Mouse (Mus musculus) heart, embryonic 12.5 days (tissue): ENCODE measurements around the gene Ddx59. TPM values are rescaled to one million over a fixed set of nuclear protein-coding genes. Genes with fewer than 3 reads are reported as not detected.

Experiments
- ATAC-seq: fragments of 200-750 bp; cut with Nextera tagmentation; 2 replicates; pipeline ENCODE4 v1.8.0; 2017; ENCODE audit warnings: moderate TSS enrichment, moderate library complexity; ENCODE audit not compliant: insufficient number of reproducible peaks, low FRiP score
- H3K27ac ChIP-seq: fragments of 300-500 bp; sonication (generic); 2 replicates; pipeline ENCODE4 v1.5.1; 2016; ENCODE audit warnings: mild to moderate bottlenecking, moderate library complexity; ENCODE audit not compliant: poor library complexity, severe bottlenecking
- H3K27me3 ChIP-seq: fragments of 300-500 bp; sonication (generic); replicated peaks from 2 replicates; pipeline ENCODE4 v1.6.1; 2016; ENCODE audit warnings: mild to moderate bottlenecking, moderate library complexity
- H3K36me3 ChIP-seq: fragments of 300-500 bp; sonication (generic); 2 replicates; pipeline ENCODE4 v1.6.1; 2016; ENCODE audit warnings: mild to moderate bottlenecking, moderate library complexity
- H3K4me1 ChIP-seq: fragments of 300-500 bp; sonication (generic); replicated peaks from 2 replicates; pipeline ENCODE4 v1.6.1; 2016; ENCODE audit warnings: mild to moderate bottlenecking
- H3K4me2 ChIP-seq: fragments of 300-500 bp; sonication (generic); 2 replicates; pipeline ENCODE4 v1.6.1; 2016; ENCODE audit warnings: mild to moderate bottlenecking, moderate library complexity
- H3K4me3 ChIP-seq: fragments of 300-500 bp; sonication (generic); 2 replicates; pipeline ENCODE4 v1.5.1; 2016; ENCODE audit warnings: mild to moderate bottlenecking
- H3K9ac ChIP-seq: fragments of 300-500 bp; sonication (generic); 2 replicates; pipeline ENCODE4 v1.6.1; 2016; ENCODE audit warnings: mild to moderate bottlenecking, moderate library complexity
- H3K9me3 ChIP-seq: fragments of 300-500 bp; sonication (generic); replicated peaks from 2 replicates; pipeline ENCODE4 v1.6.1; 2016; ENCODE audit warnings: mild to moderate bottlenecking, moderate library complexity
- WGBS: fragments of 180-500 bp; shearing (Covaris S2); methylation state at CpG from one replicate; pipeline ENCODE4 v1.1.7; 2016; 5-methylcytosine and 5-hydroxymethylcytosine counted together
- polyA plus RNA-seq: library from polyadenylated mRNA; unstranded; fragments of >200 nt; fragmentation: Nextera tagmentation; extraction: Ambion mirVana; gene quantifications from 2 replicates; pipeline ENCODE4 v1.2.1, GENCODE M21; 2016

The Ddx59 gene
- polyA plus RNA-seq, 1 experiment from 2014 or later: 12.5 TPM

DNA sequence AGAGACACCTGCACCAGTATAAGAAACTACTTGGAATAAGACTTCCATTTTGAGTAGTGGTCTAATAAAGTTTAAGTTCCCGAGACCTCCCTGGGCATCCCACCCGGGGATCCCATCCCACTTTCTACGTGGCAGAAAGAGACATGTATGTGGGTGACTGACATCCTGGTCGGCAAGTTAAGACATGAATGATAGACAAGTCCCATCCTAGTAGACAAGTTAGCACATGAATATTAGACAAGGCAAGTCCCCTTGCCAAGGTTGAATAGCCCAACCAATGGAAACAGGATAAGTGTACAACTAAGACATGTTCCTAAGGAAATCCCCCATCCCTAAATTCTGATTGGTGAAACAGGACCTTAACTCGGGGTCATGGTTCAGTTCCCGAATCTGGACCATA lies 34.5 kb downstream of the Ddx59 start:
- no peak for ATAC-seq
- no peaks in the 10 kb centered on the region; the same call in 1 of the 2 replicates for H3K27me3 ChIP-seq

GRCm38 (mm10) chr1:136450206-136450605 lies 35.1 kb downstream of the Ddx59 start:
- no peaks in the 10 kb centered on the region for H3K9me3 ChIP-seq
- H3K27ac ChIP-seq: no peak overlapping the region
- no peak for ATAC-seq
- no peak overlapping the region for H3K4me2 ChIP-seq
- 0 out of 2 replicates have a peak, but pooled peaks cover 4% of the 10 kb centered on the region for H3K4me1 ChIP-seq
- no peaks in the 10 kb centered on the region; the same call in 1 of the 2 replicates for H3K27me3 ChIP-seq
- H3K36me3 ChIP-seq: no peaks in the 10 kb centered on the region
- H3K9ac ChIP-seq: no peak overlapping the region
- no peak overlapping the region for H3K4me3 ChIP-seq
- WGBS: 78% methylated on average over 5 of the region's 5 CpGs

More for the DNA sequence above, 34.5 kb downstream of the Ddx59 start:
- H3K4me2 ChIP-seq: no peak overlapping the region
- no peaks in the 10 kb centered on the region for H3K9me3 ChIP-seq
- 0 out of 2 replicates have a peak, but pooled peaks cover 5% of the 10 kb centered on the region for H3K4me1 ChIP-seq
- WGBS: 86% methylated on average over 6 of the region's 6 CpGs
- H3K36me3 ChIP-seq: no peaks in the 10 kb centered on the region
- H3K9ac ChIP-seq: no peak overlapping the region
- no peak overlapping the region for H3K27ac ChIP-seq
- no peak overlapping the region for H3K4me3 ChIP-seq

- Histone ChIP-seq H3K27ac (no peak overlapping the region), H3K4me2 (no peak overlapping the region), H3K36me3 (no peaks in the 10 kb centered on the region), H3K9ac (no peak overlapping the region), H3K4me3 (no peak overlapping the region), H3K4me1 (no peaks in the 10 kb centered on the region), H3K27me3 (peaks cover 5% of the 10 kb centered on the region), H3K9me3 (no peaks in the 10 kb centered on the region)
- WGBS: 67% methylated on average over 5 of the region's 5 CpGs
- ATAC-seq: no peak
Observed at GRCm38 (mm10) chr1:136452421-136452820, 37.4 kb downstream of the Ddx59 start.

GRCm38 (mm10) chr1:136455756-136456585 lies 40.9 kb downstream of the Ddx59 start:
- no peak for ATAC-seq
- Histone ChIP-seq H3K4me3 (no peak overlapping the region), H3K27ac (no peak overlapping the region), H3K4me2 (no peak overlapping the region), H3K36me3 (no peaks in the 10 kb centered on the region), H3K9ac (no peak overlapping the region), H3K9me3 (no peaks in the 10 kb centered on the region), H3K27me3 (peaks cover 5% of the 10 kb centered on the region), H3K4me1 (no peaks in the 10 kb centered on the region)
- 78% methylated on average over 17 of the region's 17 CpGs for WGBS

DNA sequence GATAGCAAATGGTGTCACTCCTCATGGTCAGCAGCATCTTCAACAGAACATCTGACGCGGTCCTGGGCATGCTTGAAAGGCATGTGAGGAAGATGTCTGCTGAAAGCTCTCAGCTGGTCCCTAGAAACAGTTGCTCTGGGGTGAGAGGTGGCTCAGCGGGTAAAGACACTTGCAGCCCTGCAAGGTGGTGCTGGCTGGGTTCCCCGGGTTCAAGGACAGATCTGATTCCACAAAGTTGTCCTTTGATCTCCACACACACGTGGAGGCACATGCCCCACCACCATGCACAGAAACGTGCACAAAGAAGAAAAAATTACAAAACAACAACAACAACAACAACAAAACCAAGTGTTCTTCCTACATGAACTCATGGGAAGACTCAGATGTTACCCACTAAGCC lies 41.7 kb downstream of the Ddx59 start:
- no peaks in the 10 kb centered on the region for H3K4me1 ChIP-seq
- no peak overlapping the region for H3K9ac ChIP-seq
- H3K36me3 ChIP-seq: no peaks in the 10 kb centered on the region
- peaks cover 5% of the 10 kb centered on the region for H3K27me3 ChIP-seq
- no peak overlapping the region for H3K4me3 ChIP-seq
- 70% methylated on average over 6 of the region's 6 CpGs for WGBS
- H3K9me3 ChIP-seq: no peaks in the 10 kb centered on the region
- H3K27ac ChIP-seq: no peak overlapping the region
- no peak overlapping the region for H3K4me2 ChIP-seq
- no peak for ATAC-seq

GRCm38 (mm10) chr1:136457403-136457802 lies 42.3 kb downstream of the Ddx59 start:
- Histone ChIP-seq H3K4me1 (no peaks in the 10 kb centered on the region), H3K27me3 (peaks cover 5% of the 10 kb centered on the region), H3K9me3 (no peaks in the 10 kb centered on the region), H3K9ac (no peak overlapping the region), H3K4me2 (no peak overlapping the region), H3K36me3 (no peaks in the 10 kb centered on the region), H3K4me3 (no peak overlapping the region), H3K27ac (no peak overlapping the region)
- no peak for ATAC-seq
- WGBS: 74% methylated on average over 4 of the region's 4 CpGs

GRCm38 (mm10) chr1:136458691-136459245 lies 43.7 kb downstream of the Ddx59 start:
- Histone ChIP-seq H3K4me1 (no peaks in the 10 kb centered on the region), H3K27me3 (peaks cover 5% of the 10 kb centered on the region), H3K4me3 (no peak overlapping the region), H3K36me3 (no peaks in the 10 kb centered on the region), H3K4me2 (no peak overlapping the region), H3K9me3 (no peaks in the 10 kb centered on the region), H3K27ac (no peak overlapping the region), H3K9ac (no peak overlapping the region)
- ATAC-seq: no peak
- WGBS: 30% methylated on average over 9 of the region's 9 CpGs

DNA sequence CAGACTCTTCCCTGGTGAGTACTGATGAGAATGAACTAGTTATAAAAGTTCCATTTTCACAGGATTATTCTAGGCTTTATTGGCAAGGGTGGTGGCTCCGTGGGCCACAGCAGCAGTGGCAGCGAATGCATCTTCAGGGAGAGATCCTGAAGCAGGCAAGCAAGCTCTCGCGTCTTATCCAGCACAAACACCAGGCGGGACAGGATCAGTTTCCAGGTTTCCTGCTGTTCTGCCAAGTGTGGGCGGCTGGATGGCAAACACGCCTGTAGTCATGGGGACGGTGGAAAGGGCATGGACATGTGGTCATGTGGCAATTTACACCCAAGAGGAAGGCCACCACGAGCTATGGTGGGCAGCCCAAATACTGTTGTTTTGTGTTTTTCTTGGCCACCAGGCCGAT lies 47.4 kb downstream of the Ddx59 start:
- Histone ChIP-seq H3K4me3 (no peak overlapping the region), H3K9me3 (no peaks in the 10 kb centered on the region), H3K9ac (no peak overlapping the region), H3K27ac (no peak overlapping the region), H3K27me3 (no peaks in the 10 kb centered on the region), H3K4me2 (no peak overlapping the region), H3K36me3 (no peaks in the 10 kb centered on the region), H3K4me1 (peaks cover 5% of the 10 kb centered on the region)
- 39% methylated on average over 10 of the region's 10 CpGs for WGBS
- ATAC-seq: no peak

DNA sequence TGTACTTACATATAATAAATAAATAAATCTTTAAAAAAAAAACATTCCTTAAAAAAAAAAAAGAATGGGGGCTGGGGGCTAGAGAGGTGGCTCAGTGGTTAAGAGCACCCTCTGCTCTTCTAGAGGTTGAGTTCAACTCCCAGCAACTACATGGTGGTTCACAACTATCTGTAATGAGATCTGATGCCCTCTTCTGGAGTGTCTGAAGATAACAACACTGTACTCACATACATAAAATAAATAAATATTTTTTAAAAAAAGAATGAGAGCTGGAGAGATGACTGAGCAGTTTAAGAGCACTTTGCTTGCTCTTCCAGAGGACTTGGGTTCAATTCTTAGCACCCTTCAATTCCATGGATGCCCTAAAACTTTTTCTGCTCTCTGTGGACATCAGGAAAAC lies 50.1 kb downstream of the Ddx59 start:
- no peak overlapping the region for H3K4me2 ChIP-seq
- H3K9ac ChIP-seq: no peak overlapping the region
- peaks cover 7% of the 10 kb centered on the region for H3K4me1 ChIP-seq
- peaks cover 21% of the 10 kb centered on the region for H3K36me3 ChIP-seq
- H3K27ac ChIP-seq: no peak overlapping the region
- no peak overlapping the region for H3K4me3 ChIP-seq
- H3K9me3 ChIP-seq: no peaks in the 10 kb centered on the region
- no peaks in the 10 kb centered on the region for H3K27me3 ChIP-seq
- ATAC-seq: no peak

GRCm38 (mm10) chr1:136466143-136466811 lies 51.2 kb downstream of the Ddx59 start, which contains the start of gene Kif14:
Gene Kif14 (plus strand): TSS chr1:136466343.
- H3K27ac ChIP-seq: no peak within 1 kb of the TSS
- H3K9ac ChIP-seq: peak within 1 kb of the TSS; percentile 85
- H3K4me3 ChIP-seq: peak within 1 kb of the TSS; percentile 95
- H3K36me3 ChIP-seq: peaks cover 23% of the 10 kb centered on the region
- peak within 1 kb of the TSS; percentile 99 for H3K4me2 ChIP-seq
- no peaks in the 10 kb centered on the region for H3K27me3 ChIP-seq
- peaks cover 11% of the 10 kb centered on the region for H3K4me1 ChIP-seq
- H3K9me3 ChIP-seq: no peaks in the 10 kb centered on the region
- ATAC-seq: peak; percentile 100
- WGBS: under 1% methylated on average over 52 of the region's 52 CpGs

GRCm38 (mm10) chr1:136469408-136469807 lies 54.3 kb downstream of the Ddx59 start:
- Histone ChIP-seq H3K27me3 (no peaks in the 10 kb centered on the region), H3K27ac (no peak overlapping the region), H3K36me3 (peaks cover 47% of the 10 kb centered on the region), H3K4me1 (peaks cover 11% of the 10 kb centered on the region), H3K9me3 (no peaks in the 10 kb centered on the region), H3K4me2 (no peak overlapping the region), H3K9ac (0 out of 2 replicates have a peak overlapping the region, but pooled peaks have one; percentile 25), H3K4me3 (no peak overlapping the region)
- WGBS: 90% methylated on average over 4 of the region's 4 CpGs
- ATAC-seq: no peak
